Mouse (Mus musculus): ENCODE data around the gene Zfand5.

DNA sequence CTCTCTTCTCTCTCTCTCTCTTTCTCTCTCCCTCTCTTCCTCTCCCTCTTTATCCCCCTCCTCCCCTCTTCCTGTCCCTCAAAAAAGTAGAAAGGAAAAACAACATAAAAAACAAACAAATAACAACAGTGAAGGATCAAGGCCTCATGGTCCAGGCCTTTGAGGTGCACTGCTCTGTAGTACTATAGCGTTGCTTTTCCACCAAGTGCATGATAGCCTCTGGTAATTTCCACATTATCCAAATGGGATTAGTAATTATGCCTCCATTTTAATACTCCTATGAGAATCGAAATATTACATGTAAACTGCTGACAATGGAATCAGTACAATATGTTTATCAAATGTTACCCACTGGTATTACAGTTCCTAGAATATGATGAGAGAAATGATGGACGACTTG, 16.2 kb upstream of the Zfand5 start:
- TF ChIP-seq CTCF (IDR thresholded peaks at IDR 0.05; ENCODE audit: extremely low read depth, insufficient read depth, low read length) (no peak), POLR2A (IDR thresholded peaks at IDR 0.05; ENCODE audit: extremely low read depth, insufficient read depth, low read length) (no peak)

Data from cortical plate, adult 2 months (tissue).